Mouse (Mus musculus) CH12.LX (cell line): ENCODE data around the gene Daw1. TPM values are rescaled to one million over a fixed set of nuclear protein-coding genes. Genes with fewer than 3 reads are reported as not detected.

ENCODE experiments used
- DNase-seq: peaks from one replicate; pipeline ENCODE4 v3.0.0-alpha.2; 2013; ENCODE audit errors: extremely low read depth
- H3K27ac ChIP-seq: 2 replicates; pipeline ENCODE4 v1.5.1; 2012; ENCODE audit warnings: low read depth, mild to moderate bottlenecking, control low read depth, moderate library complexity; ENCODE audit not compliant: insufficient read depth
- H3K27me3 ChIP-seq: replicated peaks from 2 replicates; pipeline ENCODE3; 2012; ENCODE audit warnings: inconsistent platforms
- H3K36me3 ChIP-seq, 2 experiments: replicated peaks in 1 of 2; 2 replicates each; pipeline versions ENCODE3 to v1.6.1; 2012; ENCODE audit warnings: inconsistent platforms in 1 of 2, low read length in 1 of 2, mild to moderate bottlenecking in 1 of 2, mixed read lengths in 1 of 2, moderate library complexity in 1 of 2; ENCODE audit not compliant: control insufficient read depth in 1 of 2, insufficient read depth in 1 of 2
- H3K4me1 ChIP-seq, 2 experiments: 2 replicates each; pipeline ENCODE4 v1.6.1; 2012; ENCODE audit warnings: inconsistent platforms in 1 of 2, moderate library complexity in 1 of 2; ENCODE audit not compliant: insufficient read depth in 2 of 2, control insufficient read depth in 1 of 2
- H3K4me2 ChIP-seq: 2 replicates; pipeline ENCODE4 v1.6.1; 2012; ENCODE audit warnings: low read depth, mild to moderate bottlenecking, control low read depth; ENCODE audit not compliant: poor library complexity, insufficient read depth, severe bottlenecking
- H3K4me3 ChIP-seq, 3 experiments: fragments of 150-350 bp in 1 of 3; sonication (generic) in 1 of 3; replicated peaks in 1 of 3; 2 replicates each; pipeline versions ENCODE3 to v1.5.1; 2011 to 2012; ENCODE audit warnings: low read depth in 2 of 3, low read length in 2 of 3, mild to moderate bottlenecking in 2 of 3, moderate library complexity in 2 of 3, control low read depth in 1 of 3, improper control_type of control experiment in 1 of 3, inconsistent platforms in 1 of 3, mixed read lengths in 1 of 3; ENCODE audit not compliant: poor library complexity in 1 of 3
- H3K79me2 ChIP-seq: replicated peaks from 2 replicates; pipeline ENCODE4 v1.6.1; 2012; ENCODE audit warnings: mild to moderate bottlenecking, moderate library complexity; ENCODE audit not compliant: control insufficient read depth, poor library complexity, insufficient read depth, severe bottlenecking; ENCODE audit errors: extremely low read depth
- H3K9ac ChIP-seq: 2 replicates; pipeline ENCODE4 v1.6.1; 2012; ENCODE audit warnings: low read depth, mild to moderate bottlenecking, control low read depth, moderate library complexity; ENCODE audit not compliant: insufficient read depth
- H3K9me3 ChIP-seq: replicated peaks from 2 replicates; pipeline ENCODE3; 2012; ENCODE audit warnings: low read length, inconsistent platforms, mixed read lengths
- CHD2 ChIP-seq: IDR thresholded peaks from 2 replicates; pipeline ENCODE4 v1.6.1; 2011; ENCODE audit warnings: low read length, improper control_type of control experiment
- CTCF ChIP-seq, 2 experiments: IDR thresholded peaks in 1 of 2; conservative IDR thresholded peaks in 1 of 2; 2 replicates each; pipeline ENCODE4 v1.5.1; 2011 to 2012; ENCODE audit warnings: low read depth in 2 of 2, low read length in 2 of 2, improper control_type of control experiment in 1 of 2, inconsistent platforms in 1 of 2, mild to moderate bottlenecking in 1 of 2, moderate library complexity in 1 of 2
- ELF1 ChIP-seq: IDR thresholded peaks from 2 replicates; pipeline ENCODE4 v1.6.1; 2014; ENCODE audit warnings: low read depth, mild to moderate bottlenecking, inconsistent platforms, low read length, improper control_type of control experiment
- EP300 ChIP-seq: IDR thresholded peaks from 2 replicates; pipeline ENCODE4 v1.6.1; 2011; ENCODE audit warnings: low read length, improper control_type of control experiment
- HCFC1 ChIP-seq: IDR thresholded peaks from 2 replicates; pipeline ENCODE4 v1.6.1; 2012; ENCODE audit warnings: low read depth, mild to moderate bottlenecking, inconsistent platforms, low read length, improper control_type of control experiment
- JUN ChIP-seq: IDR thresholded peaks from 2 replicates; pipeline ENCODE4 v1.6.1; 2011; ENCODE audit warnings: low read depth, mild to moderate bottlenecking, low read length, improper control_type of control experiment, moderate library complexity; ENCODE audit not compliant: insufficient read depth
- JUND ChIP-seq: conservative IDR thresholded peaks from 2 replicates; pipeline ENCODE4 v1.6.1; 2011; ENCODE audit warnings: low read depth, low read length, improper control_type of control experiment
- KAT2A ChIP-seq: IDR thresholded peaks from 2 replicates; pipeline ENCODE4 v1.6.1; 2012; ENCODE audit warnings: low read length, improper control_type of control experiment, inconsistent platforms; ENCODE audit not compliant: insufficient replicate concordance
- MAX ChIP-seq: IDR thresholded peaks from 2 replicates; pipeline ENCODE4 v1.6.1; 2011; ENCODE audit warnings: low read length, improper control_type of control experiment
- MYC ChIP-seq: IDR thresholded peaks from 2 replicates; pipeline ENCODE4 v1.6.1; 2011; ENCODE audit warnings: low read depth, mild to moderate bottlenecking, improper control_type of control experiment, low read length
- NELFE ChIP-seq: IDR thresholded peaks from 2 replicates; pipeline ENCODE4 v1.6.1; 2011; ENCODE audit warnings: low read depth, low read length, improper control_type of control experiment
- NRF1 ChIP-seq: IDR thresholded peaks from 2 replicates; pipeline ENCODE4 v1.6.1; 2014; ENCODE audit warnings: low read depth, mild to moderate bottlenecking, inconsistent platforms, low read length, improper control_type of control experiment, moderate library complexity
- PAX5 ChIP-seq: IDR thresholded peaks from 2 replicates; pipeline ENCODE4 v1.6.1; 2012; ENCODE audit warnings: low read length, inconsistent platforms, mixed read lengths
- POLR2A ChIP-seq: IDR thresholded peaks from 2 replicates; pipeline ENCODE4 v1.6.1; 2011; ENCODE audit warnings: low read depth, mild to moderate bottlenecking, improper control_type of control experiment, low read length
- SMC3 ChIP-seq: IDR thresholded peaks from 2 replicates; pipeline ENCODE4 v1.6.1; 2011; ENCODE audit warnings: low read depth, low read length, improper control_type of control experiment
- TBP ChIP-seq: conservative IDR thresholded peaks from 2 replicates; pipeline ENCODE4 v1.6.1; 2011; ENCODE audit warnings: low read depth, low read length, improper control_type of control experiment
- TCF12 ChIP-seq: IDR thresholded peaks from 2 replicates; pipeline ENCODE4 v1.6.1; 2014; ENCODE audit warnings: low read depth, mild to moderate bottlenecking, inconsistent platforms, low read length, improper control_type of control experiment
- UBTF ChIP-seq: IDR thresholded peaks from 2 replicates; pipeline ENCODE4 v1.6.1; 2012; ENCODE audit warnings: low read depth, mild to moderate bottlenecking, inconsistent platforms, low read length, improper control_type of control experiment, moderate library complexity
- USF2 ChIP-seq: conservative IDR thresholded peaks from 2 replicates; pipeline ENCODE4 v1.6.1; 2011; ENCODE audit warnings: low read depth, low read length, improper control_type of control experiment
- ZKSCAN1 ChIP-seq: IDR thresholded peaks from 2 replicates; pipeline ENCODE4 v1.6.1; 2012; ENCODE audit warnings: low read depth, inconsistent platforms, low read length, improper control_type of control experiment, borderline replicate concordance
- ZNF384 ChIP-seq: IDR thresholded peaks from 2 replicates; pipeline ENCODE4 v1.6.1; 2012; ENCODE audit warnings: low read depth, low read length, improper control_type of control experiment, inconsistent platforms
- dilution Hi-C: fragments of 300-500 bp; cut with MboI; formaldehyde crosslinking; loops from 2 replicates; pipeline ENCODE4 v1.14.3; 2020; ENCODE audit warnings: low sequenced_read_pairs; ENCODE audit not compliant: extremely low pct_unique_long_range_greater_than_20kb, extremely low pct_ligation_motif_present
- in situ Hi-C: fragments of 300-500 bp; cut with MboI; formaldehyde crosslinking; loops from 3 replicates; pipeline ENCODE4 v1.14.3; 2019; ENCODE audit warnings: low sequenced_read_pairs, low pct_ligation_motif_present, low pct_unique_long_range_greater_than_20kb, mixed read lengths
- polyA plus RNA-seq: library from polyadenylated mRNA; unstranded; fragments of >175 nt; gene quantifications from 2 replicates; pipeline ENCODE4 v1.2.1, GENCODE M21; 2012; ENCODE audit warnings: low read depth; ENCODE audit not compliant: insufficient read length
- total RNA-seq, 2 experiments: library from RNA; depleted of rRNA; stranded (reverse); fragments of 300-350 nt in 1 of 2; fragments of >200 nt in 1 of 2; gene quantifications; 2 replicates each; pipeline ENCODE4 v1.2.3; 2012 to 2014

The Daw1 gene
- total and polyA plus RNA-seq, 3 experiments = not detected

GRCm38 (mm10) chr1:83138721-83139120, 20.8 kb upstream of the Daw1 start:
- in situ Hi-C loops = no loop called here
- no peaks in the 10 kb centered on the region for H3K9me3 ChIP-seq
- no peak for DNase-seq
- H3K4me3 ChIP-seq = no peak overlapping the region
- no peaks in the 10 kb centered on the region for H3K4me1 ChIP-seq
- no peaks in the 10 kb centered on the region for H3K36me3 ChIP-seq
- no peaks in the 10 kb centered on the region for H3K79me2 ChIP-seq
- dilution Hi-C loops = no loop called here
- no peak for TF ChIP-seq CHD2
- 0 out of 4 replicates have a peak, but pooled peaks of 1 of the 2 experiments have one; percentile 6 for TF ChIP-seq CTCF (conservative IDR thresholded peaks at IDR 0.05 in 1 of 2, IDR thresholded peaks at IDR 0.05 in 1 of 2; ENCODE audit: low read depth in 2 of 2, low read length in 2 of 2)
- H3K27me3 ChIP-seq = no peaks in the 10 kb centered on the region
- H3K4me2 ChIP-seq = no peak overlapping the region
- H3K9ac ChIP-seq = no peak overlapping the region
- H3K27ac ChIP-seq = no peak overlapping the region

- H3K9ac ChIP-seq = no peak overlapping the region
- H3K4me3 ChIP-seq = no peak overlapping the region
- H3K4me1 ChIP-seq = no peaks in the 10 kb centered on the region
- H3K4me2 ChIP-seq = no peak overlapping the region
- TF ChIP-seq HCFC1 = no peak
- TF ChIP-seq EP300 = no peak
- no peak for TF ChIP-seq MAX
- no peak for TF ChIP-seq PAX5
- no peak for TF ChIP-seq UBTF
- TF ChIP-seq CHD2 = no peak
- no peak for TF ChIP-seq ZKSCAN1
- no peak for TF ChIP-seq USF2
- TF ChIP-seq NELFE = no peak
- TF ChIP-seq KAT2A = no peak
- in situ Hi-C loops = no loop called here
- dilution Hi-C loops = no loop called here
- no peaks in the 10 kb centered on the region for H3K36me3 ChIP-seq
- H3K27me3 ChIP-seq = no peaks in the 10 kb centered on the region
- H3K79me2 ChIP-seq = no peaks in the 10 kb centered on the region
- H3K9me3 ChIP-seq = no peaks in the 10 kb centered on the region
- H3K27ac ChIP-seq = no peak overlapping the region
- no peak for DNase-seq
Measured at GRCm38 (mm10) chr1:83141510-83141909, 18.0 kb upstream of the Daw1 start.

GRCm38 (mm10) chr1:83142055-83142454, 17.5 kb upstream of the Daw1 start:
- no peaks in the 10 kb centered on the region for H3K36me3 ChIP-seq
- DNase-seq = no peak
- H3K27me3 ChIP-seq = no peaks in the 10 kb centered on the region
- peaks cover 0 to 3% of the 10 kb centered on the region in 2 experiments; a peak in 1 of 4 replicates for H3K4me1 ChIP-seq
- no peak overlapping the region for H3K4me3 ChIP-seq
- H3K79me2 ChIP-seq = no peaks in the 10 kb centered on the region
- TF ChIP-seq USF2 = no peak
- TF ChIP-seq POLR2A = no peak
- no peak for TF ChIP-seq UBTF
- TF ChIP-seq SMC3 = no peak
- no peak for TF ChIP-seq HCFC1
- TF ChIP-seq TBP = no peak
- TF ChIP-seq JUND = no peak
- TF ChIP-seq ZKSCAN1 = no peak
- no peak for TF ChIP-seq EP300
- no peak for TF ChIP-seq PAX5
- no peak for TF ChIP-seq MYC
- no peak for TF ChIP-seq ZNF384
- TF ChIP-seq KAT2A = no peak
- no peak for TF ChIP-seq CHD2
- TF ChIP-seq NRF1 = no peak
- no peak for TF ChIP-seq JUN
- TF ChIP-seq MAX = no peak
- TF ChIP-seq ELF1 = no peak
- TF ChIP-seq TCF12 = no peak
- TF ChIP-seq, all 38 proteins: peak for 0
- Histone ChIP-seq H3K4me2 (no peak overlapping the region), H3K9ac (no peak overlapping the region), H3K9me3 (no peaks in the 10 kb centered on the region), H3K27ac (no peak overlapping the region)
- dilution Hi-C loops (no loop called here), in situ Hi-C loops (no loop called here)
